Mouse (Mus musculus) neural tube, embryonic 11.5 days (tissue): ENCODE measurements around the gene Gm3139. TPM values are rescaled to one million over a fixed set of nuclear protein-coding genes. Genes with fewer than 3 reads are reported as not detected.
"Not testable (repeated sequence)": the region's sequence is repeated elsewhere in the genome, so short reads cannot be mapped to it uniquely, and the experiment has no call there.

Experiments used
- ATAC-seq: fragments of 200-750 bp; cut with Nextera tagmentation; 2 replicates; pipeline ENCODE4 v1.8.0; 2017; ENCODE audit warnings: moderate number of reproducible peaks, mild to moderate bottlenecking, moderate TSS enrichment, moderate library complexity; ENCODE audit not compliant: insufficient read depth, low FRiP score, low TSS enrichment
- DNase-seq: peaks from one replicate; pipeline ENCODE4 v3.0.0-alpha.2; 2015; ENCODE audit warnings: low spot score
- H3K27ac ChIP-seq: fragments of 300-500 bp; sonication (generic); 2 replicates; pipeline ENCODE4 v1.5.1; 2014; ENCODE audit warnings: low read depth, mild to moderate bottlenecking, low read length
- H3K27me3 ChIP-seq: fragments of 300-500 bp; sonication (generic); 2 replicates; pipeline ENCODE4 v1.6.1; 2014; ENCODE audit warnings: mild to moderate bottlenecking, low read length, mixed read lengths; ENCODE audit not compliant: control insufficient read depth, insufficient read depth
- H3K36me3 ChIP-seq: fragments of 300-500 bp; sonication (generic); 2 replicates; pipeline ENCODE4 v1.6.1; 2014; ENCODE audit warnings: mild to moderate bottlenecking, low read length, moderate library complexity, mixed read lengths; ENCODE audit not compliant: control insufficient read depth, insufficient read depth
- H3K4me1 ChIP-seq: fragments of 300-500 bp; sonication (generic); 2 replicates; pipeline ENCODE4 v1.6.1; 2014; ENCODE audit warnings: low read length, mixed read lengths; ENCODE audit not compliant: control insufficient read depth, insufficient read depth
- H3K4me2 ChIP-seq: fragments of 300-500 bp; sonication (generic); 2 replicates; pipeline ENCODE4 v1.6.1; 2014; ENCODE audit warnings: low read depth, mild to moderate bottlenecking, moderate library complexity
- H3K4me3 ChIP-seq: fragments of 300-500 bp; sonication (generic); 2 replicates; pipeline ENCODE4 v1.5.1; 2014; ENCODE audit warnings: low read depth, low read length
- H3K9ac ChIP-seq: fragments of 300-500 bp; sonication (generic); 2 replicates; pipeline ENCODE4 v1.6.1; 2014; ENCODE audit warnings: mild to moderate bottlenecking, low read length
- H3K9me3 ChIP-seq: fragments of 300-500 bp; sonication (generic); 2 replicates; pipeline ENCODE4 v1.6.1; 2016; ENCODE audit warnings: low read length; ENCODE audit not compliant: control insufficient read depth
- WGBS: fragments of 180-500 bp; shearing (Covaris S2); extraction: QIAGEN DNeasy Blood & Tissue Kit; methylation state at CpG from one replicate; pipeline ENCODE4 v1.1.7; 2014; 5-methylcytosine and 5-hydroxymethylcytosine counted together
- polyA plus RNA-seq: library from polyadenylated mRNA; unstranded; fragments of >200 nt; fragmentation: Nextera tagmentation; extraction: Ambion mirVana; gene quantifications from 2 replicates; pipeline ENCODE4 v1.2.1, GENCODE M21; 2014

The Gm3139 gene
- not detected in 2 replicates for polyA plus RNA-seq

DNA sequence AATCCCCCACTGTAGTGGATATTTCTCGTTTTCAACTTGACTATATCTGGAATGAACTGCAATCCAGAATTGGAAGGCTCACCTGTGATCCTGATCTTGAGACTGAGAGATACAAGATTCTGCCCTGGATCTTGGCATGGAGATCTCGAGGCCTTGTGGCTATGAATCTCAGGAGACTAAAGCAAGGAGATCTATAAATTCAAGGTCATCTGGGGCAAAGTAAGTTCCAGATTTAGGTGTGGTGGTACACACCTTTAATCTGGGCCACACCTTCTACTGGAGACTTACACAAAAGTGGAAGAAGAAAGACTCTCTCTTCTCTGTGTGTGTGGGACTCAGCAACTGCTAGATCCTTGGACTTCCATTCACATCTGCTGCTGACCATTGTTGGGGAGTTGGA is at the start of gene Gm3139:
Gm3139 (plus strand) TSS at position 301 of the 400 bp plus-strand sequence.
- ATAC-seq: not testable (repeated sequence)
- no CpG with 5 or more reads among the region's 2 CpGs for WGBS

More for the DNA sequence above, at the start of gene Gm3139:
- not testable (repeated sequence) for H3K9ac ChIP-seq, DNase-seq, H3K27me3 ChIP-seq, H3K4me3 ChIP-seq, H3K4me2 ChIP-seq, H3K27ac ChIP-seq, H3K36me3 ChIP-seq, H3K4me1 ChIP-seq, H3K9me3 ChIP-seq

Other genes starting within 250 kb of the Gm3139 start
- gene A430089I19Rik, start 219.5 kb upstream of the Gm3139 start, polyA plus RNA-seq: not detected in 2 replicates
- gene Gm6502, start 211.9 kb upstream of the Gm3139 start, polyA plus RNA-seq: not detected in 2 replicates
- gene AA792892, start 186.5 kb upstream of the Gm3139 start, polyA plus RNA-seq: not detected in 2 replicates
- not detected in 2 replicates for gene Gm7682, start 80.5 kb upstream of the Gm3139 start, polyA plus RNA-seq
- gene Gm3147, start 90.1 kb downstream of the Gm3139 start, polyA plus RNA-seq: not detected in 2 replicates
- gene Gm6509, start 97.7 kb downstream of the Gm3139 start, polyA plus RNA-seq: not detected in 2 replicates
- not detected in 2 replicates for gene Gm6205, start 122.1 kb downstream of the Gm3139 start, polyA plus RNA-seq